Mouse (Mus musculus): ENCODE data around the gene Cdh4.

Gene Cdh4

DNA sequence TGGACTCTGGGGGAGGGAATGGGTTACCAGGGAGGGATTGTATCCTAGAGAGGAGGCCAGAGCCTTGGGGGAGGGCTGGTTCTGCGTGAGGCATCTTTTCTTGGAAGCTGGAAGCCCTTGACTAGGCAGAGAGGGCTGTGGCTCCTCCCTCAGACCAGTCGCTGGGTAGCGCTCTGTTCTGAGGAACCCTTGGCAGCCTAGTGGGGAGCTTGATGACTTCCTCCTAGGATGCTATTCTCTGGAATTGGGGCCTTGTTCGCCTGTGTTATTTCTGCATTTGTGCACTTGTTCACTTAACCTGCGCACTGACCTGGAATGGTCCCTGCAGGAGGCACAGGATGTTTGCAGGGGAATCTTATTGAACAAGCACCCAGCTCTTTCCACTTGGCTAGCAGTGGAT is 149.4 kb downstream of the Cdh4 start:
- DNase-seq (ENCODE audit: low spot score in 2 of 2), result no peak

DNA sequence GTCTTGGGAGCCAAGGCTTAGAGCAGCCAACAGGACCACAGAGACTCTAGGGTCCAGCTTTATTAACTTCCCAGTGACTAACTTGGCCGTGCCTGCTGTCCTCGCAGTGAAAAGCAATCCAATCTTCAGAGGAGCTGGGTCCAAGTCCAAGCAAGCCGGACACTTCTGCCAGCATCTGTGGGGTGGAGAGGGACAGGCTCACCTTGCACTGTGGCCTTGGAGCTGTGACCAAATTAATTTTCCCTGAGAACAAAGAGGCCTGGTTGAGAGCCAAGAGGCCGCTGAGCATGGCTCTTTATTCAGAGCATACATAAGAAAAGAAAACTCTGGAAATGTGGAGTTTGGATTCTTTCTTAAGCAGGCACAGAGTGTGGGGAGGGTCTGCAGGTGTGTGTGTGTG is 152.8 kb downstream of the Cdh4 start:
- no peak for DNase-seq (ENCODE audit: low spot score in 2 of 2)

DNA sequence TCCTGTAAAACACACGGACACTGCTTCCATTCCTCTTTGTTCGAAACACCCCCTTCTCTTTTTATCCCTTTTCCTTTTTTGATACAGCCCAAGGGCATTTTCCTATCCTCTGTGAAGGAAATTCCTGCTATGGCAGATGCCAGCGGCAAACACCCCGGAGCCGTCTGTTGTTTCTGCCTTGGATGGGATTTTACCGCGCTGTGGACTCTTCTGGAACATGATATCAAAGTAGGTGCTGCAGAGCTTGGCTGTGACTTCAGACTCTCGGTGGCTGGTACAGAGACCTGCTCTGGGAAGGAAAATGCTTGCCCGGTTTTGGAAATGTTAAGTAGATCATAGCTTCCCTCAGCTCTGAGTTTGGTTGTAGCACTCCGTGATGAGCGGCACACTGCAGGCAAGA is 156.7 kb downstream of the Cdh4 start:
- no peak for DNase-seq (ENCODE audit: low spot score in 2 of 2)

DNA sequence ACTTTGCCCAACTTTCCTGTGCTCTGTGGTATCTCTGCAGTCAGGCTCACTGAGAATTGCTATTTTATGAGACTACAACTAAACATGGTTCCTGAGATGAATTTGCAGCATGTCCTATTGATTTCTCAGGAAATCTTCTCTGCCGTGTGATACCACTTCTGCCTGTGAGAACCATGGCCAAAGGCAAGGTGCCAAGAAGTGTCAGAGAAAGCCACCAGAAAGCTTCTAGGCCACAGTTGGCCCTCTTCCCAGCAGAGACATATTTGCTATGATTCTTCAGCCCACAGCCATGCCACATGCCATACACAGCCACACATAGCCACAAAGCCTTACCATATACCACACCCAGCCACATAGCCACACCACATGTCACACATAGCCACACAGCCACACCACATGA is 157.7 kb downstream of the Cdh4 start:
- no peak for DNase-seq (ENCODE audit: low spot score in 2 of 2)

DNA sequence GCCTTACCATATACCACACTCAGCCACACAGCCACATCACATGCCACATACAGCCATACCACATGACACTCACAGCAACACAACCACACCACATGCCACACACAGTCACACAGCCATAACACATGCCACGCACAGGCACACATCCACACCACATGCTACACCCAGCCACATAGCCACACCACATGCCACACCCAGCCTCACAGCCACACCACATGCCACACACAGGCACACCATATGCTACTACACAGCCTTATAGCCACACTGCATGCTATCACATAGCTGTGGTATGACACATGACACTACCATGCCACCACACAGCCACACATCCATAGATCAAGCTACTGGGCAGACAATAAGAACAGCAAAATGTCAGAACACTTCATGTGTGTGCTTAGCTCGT is 158.1 kb downstream of the Cdh4 start:
- DNase-seq (ENCODE audit: low spot score in 2 of 2), result no peak

DNA sequence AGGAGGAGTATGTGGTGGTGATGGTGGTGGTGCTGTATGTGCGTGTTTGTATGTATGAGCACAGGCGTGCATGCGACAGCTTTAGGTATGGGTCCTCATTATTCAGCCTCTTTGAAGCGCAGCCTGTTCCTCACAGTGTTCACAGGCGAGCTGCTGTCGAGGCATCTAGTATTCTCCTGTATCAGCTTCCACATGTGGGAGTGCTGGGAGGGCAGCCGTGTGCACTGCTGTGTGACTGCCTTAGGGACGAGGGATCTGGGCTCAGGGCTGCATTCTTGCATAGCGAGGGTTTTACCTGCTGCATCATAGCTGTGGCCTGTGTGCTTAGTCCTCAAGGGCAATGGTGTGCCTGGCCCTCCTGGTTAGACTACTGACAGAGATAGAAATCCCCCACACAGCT is 158.9 kb downstream of the Cdh4 start:
- DNase-seq (ENCODE audit: low spot score in 2 of 2), result no peak

DNA sequence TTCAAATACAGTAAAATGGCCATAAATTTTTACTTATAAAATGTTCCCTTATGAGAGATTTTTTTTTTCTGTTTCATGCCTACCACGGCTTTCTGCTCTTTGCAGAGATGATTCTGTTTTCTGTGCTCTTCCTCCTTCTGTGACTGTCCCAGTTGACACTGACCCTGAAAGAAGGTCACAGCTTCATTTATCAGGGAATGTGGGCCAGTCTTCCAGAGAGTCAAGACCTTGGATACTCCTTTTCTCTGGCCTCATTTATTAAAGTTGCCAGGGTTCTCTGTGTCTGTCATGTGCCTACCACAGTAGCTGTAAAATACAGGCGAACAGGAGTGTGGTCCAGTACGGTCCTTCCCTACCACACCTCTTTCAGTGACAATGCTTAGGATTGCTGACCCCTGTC is 162.5 kb downstream of the Cdh4 start:
- no peak for DNase-seq (ENCODE audit: low spot score in 2 of 2)

DNA sequence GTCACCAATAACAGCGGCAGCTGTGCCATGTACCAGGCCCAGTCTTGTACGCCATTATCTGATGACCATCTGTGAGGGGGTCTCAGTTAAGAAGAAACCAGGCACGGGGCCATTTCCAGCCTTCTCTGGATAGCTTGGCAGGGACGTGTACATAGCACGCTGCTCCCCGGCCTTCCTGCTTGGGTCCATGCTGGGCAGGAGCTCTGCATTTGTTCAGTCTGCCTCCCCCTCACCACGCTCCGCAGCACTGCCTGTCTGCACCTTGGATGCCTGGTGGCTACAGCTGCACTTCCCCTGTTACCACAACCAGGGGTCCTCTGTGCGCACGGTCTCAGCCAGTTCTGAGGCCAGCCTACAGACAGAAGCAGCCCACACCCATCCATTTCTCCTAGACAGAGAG is 163.0 kb downstream of the Cdh4 start:
- DNase-seq (ENCODE audit: low spot score in 2 of 2), result no peak

DNA sequence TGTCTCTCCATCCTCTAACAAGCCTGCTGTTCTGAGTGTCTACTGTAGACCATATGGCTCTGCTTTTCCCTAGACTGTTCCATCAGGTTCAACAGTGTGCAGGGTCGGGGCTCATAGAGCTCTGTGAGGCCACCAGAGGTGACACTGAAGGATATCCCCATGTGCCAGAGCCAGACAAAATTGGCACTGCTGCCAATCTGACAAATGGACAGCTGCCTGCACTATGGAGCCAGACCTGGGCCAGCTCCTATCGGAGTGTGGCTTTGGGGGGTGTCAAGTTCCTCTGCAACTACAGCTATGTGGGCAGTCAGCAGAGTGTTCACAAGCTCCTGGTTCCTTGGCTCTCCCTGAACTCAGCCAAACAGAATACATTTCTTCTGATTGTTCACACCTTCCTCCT is 164.1 kb downstream of the Cdh4 start:
- no peak for DNase-seq (ENCODE audit: low spot score in 2 of 2)

DNA sequence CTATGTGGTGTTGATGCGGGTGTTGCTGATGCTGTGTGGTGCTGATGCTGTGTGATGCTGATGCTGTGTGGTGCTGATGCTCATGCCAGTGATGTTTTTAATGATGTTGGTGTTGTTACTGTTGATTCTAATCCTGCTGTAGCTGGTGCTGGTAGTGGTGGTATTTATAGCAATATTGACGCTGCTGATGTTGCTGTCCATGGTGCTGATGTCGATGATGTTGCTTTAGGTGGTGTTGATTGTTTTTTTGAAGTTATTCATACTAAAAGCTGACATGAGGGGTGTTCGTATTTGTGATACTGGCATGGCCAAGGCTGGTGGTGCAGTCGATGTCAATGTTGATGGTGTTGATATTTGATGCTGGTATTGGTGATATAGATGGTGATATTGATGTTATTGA is 173.7 kb downstream of the Cdh4 start:
- DNase-seq (ENCODE audit: low spot score in 2 of 2), result no peak

DNA sequence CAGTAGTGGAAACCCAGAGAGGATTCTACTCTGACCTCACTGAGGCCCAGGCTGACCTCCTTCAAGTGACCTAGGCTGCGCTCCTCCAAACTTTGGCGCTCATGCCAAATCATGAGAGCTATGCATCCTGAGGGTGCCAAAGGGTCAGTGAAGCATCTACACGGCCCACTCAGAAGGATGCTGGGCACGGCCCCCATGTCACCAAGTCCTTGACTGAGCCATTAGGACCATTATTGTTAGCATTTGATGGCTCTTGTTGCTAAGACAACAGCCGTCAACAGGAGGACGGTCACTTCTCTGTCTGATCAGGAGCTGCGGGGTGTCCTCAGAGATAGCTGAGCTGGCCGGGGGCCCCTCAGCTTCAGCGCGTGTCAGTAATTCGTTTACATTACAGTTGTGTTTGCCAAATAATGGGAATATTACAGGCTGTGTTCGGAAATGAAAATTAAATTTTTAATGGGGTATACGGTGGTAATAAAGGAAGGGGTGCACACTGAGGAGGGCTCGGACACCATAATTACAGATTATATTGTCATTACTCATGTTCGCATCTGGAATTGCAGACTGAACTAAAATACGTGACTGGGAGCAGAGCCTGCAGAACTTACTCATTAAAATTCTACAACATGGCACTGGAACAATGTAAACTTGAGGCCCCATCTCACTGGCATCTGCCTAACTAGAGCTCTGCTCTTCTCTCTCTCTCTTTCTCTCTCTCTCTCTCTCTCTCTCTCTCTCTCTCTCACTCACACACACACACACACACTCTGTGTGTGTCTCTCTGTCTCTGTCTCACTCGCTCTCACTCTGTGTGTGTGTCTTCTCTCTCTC is 181.6 kb downstream of the Cdh4 start:
- no peak for DNase-seq (ENCODE audit: low spot score in 2 of 2)

DNA sequence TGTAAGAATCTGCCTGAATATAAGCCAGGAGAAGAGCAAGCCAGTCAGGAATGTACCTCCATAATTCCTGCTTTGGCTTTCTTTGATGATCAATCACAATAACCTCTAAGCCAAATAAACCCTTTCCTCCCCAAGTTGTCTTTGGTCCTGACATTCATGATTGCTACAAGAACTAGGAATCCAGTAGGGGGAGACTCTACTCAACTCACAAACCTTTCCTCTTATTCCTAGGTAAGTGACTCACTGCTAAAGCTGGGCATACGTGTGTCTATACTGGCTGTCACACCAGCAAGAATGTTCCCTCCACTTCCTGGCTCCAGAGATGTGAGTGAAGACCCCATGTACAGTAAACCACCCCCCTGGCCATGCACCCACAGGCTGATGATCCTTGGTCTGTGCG is 185.3 kb downstream of the Cdh4 start:
- DNase-seq (ENCODE audit: low spot score in 2 of 2), result no peak

DNA sequence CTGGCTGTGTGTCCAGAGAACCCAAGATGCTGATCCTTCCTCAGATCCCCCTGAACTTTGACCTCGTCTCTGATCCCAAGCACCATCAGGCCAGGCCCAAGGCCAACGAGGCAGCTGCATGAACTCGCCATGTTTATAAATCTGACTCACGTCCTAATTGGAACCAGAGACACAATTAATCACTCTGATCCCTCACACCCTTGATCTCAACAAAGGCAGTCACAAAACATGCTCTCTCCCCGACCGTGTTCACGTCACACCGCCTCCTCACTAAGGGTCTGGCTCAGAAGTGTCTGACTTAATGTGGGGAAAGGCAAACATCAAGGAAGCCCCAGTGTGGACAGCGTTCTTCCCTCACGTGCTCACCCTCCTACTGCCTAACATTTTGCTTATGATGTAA is 188.5 kb downstream of the Cdh4 start:
- DNase-seq (ENCODE audit: low spot score in 2 of 2), result no peak

DNA sequence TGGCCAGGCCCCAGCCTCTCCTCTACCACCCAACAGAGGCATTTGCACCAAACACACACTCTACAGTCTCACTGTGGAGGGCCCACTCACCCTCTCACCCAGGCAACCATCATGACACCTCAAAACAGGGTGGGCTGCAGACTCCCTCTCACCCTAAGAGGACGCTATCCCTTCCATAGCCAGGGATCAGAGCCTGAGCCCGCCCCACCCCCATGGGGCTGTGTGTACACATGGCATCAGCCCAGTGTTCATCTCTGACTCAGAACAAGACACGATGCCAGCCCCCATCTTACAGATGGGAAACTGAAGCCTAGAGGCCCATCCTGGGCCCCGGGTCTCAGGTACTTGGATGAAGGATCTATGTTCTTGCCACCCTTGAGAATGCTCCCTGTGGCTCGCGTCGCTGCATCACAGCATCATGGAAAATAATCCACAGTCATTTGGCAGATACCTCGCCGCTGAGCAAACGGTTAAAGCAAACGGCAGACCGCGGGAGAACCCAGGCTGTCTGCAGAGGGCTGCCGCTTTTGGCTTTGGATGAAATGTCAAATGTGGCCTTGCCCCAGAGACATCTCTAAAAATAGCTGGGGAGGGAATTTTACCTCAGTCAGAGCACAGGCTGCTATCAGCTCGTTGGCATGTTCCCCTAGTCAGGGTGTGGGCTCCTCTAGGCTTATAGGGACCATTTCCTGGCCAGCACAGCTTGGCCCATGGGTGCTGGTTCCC is 198.5 kb downstream of the Cdh4 start:
- no peak for DNase-seq (ENCODE audit: low spot score in 2 of 2)

DNA sequence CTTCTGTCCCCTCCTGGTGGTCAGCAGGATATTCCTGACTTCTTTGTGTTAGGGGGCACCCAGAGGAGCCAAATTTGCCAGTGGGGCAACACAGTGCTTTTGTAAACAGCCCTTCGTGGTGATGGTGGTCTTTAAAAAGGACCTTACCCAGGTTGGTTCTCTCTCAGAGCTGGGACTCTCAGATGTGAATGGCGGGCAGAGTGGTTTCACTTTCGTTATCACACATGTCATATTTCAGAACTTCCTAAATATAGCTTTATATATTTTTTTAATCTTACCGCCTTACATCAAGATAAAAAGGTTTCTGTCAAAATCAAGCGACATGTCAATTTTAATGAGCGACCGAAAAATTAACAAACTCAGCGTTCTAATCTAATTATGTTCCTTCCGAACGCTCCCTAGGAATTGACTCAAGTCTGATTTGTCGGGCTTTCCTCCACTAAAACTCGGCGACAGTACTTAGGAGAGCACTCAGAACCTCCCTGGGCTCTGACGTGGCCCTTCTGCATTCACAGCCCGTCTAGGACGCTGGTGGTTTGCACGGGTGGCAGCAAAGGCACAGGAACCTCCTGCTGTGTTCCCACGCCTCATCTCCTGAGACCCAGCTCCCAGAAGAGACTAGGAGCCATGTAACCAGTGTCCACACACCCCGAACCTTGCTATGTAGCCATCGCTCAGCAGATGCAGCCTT is 206.5 kb downstream of the Cdh4 start:
- DNase-seq (ENCODE audit: low spot score in 2 of 2), result no peak

DNA sequence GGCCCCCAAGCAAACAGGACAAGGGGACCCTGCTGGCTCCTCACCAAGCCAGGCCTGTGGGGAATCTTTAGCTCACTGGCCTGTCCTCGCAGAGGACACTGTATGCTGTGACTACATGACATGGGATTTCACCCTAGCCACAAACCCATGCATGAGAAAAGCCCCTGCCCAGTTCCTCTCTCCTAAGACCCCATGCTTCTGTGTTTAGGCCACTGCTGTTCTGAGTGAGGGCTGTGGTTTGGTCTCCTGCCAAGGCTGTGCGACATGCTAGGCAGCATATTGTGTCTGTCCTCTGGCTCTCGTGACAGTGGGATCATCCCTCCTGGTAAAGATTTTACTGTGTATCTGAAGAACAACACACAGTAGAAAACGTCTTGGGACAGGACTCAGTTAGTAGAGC is 207.1 kb downstream of the Cdh4 start:
- DNase-seq (ENCODE audit: low spot score in 2 of 2), result no peak

DNA sequence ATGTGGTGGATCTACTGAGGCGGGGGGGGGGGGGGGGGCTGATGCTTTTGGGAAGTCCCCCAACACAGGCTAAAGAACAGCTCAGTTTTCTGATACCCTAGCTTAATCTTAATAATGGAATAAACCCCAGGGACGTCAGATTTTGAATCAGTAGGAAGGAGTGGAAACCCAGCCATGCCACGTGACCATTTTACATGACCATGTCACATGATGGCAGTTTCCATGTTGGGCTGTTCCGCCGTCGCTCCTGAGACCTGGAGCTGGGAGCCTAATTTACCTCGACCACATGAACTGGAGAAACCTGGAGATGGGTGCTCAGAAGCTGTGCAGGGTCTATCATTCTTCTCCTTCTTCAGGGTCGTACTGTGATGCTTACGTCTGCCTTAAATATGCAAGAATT is 207.9 kb downstream of the Cdh4 start:
- DNase-seq (ENCODE audit: low spot score in 2 of 2), result no peak

DNA sequence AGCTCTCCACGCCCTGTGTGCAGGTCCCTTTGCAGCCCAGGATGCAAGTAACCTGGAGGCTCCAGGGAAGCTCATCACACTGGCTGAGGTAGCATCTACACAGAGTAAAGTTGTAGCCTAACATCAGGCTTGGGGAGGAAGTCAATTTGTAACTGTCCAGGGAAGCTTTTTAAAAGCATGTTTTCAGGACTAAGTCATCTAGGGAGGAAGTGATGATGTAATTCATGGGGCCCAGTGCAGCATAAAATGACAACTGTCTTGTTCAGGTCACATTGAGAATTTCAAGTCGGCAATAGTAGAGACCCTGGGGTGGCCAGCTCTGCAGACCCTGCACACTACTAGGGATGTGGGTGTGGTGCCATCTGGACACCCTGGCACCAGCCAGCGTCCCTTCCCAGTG is 213.3 kb downstream of the Cdh4 start:
- DNase-seq (ENCODE audit: low spot score in 2 of 2), result no peak

DNA sequence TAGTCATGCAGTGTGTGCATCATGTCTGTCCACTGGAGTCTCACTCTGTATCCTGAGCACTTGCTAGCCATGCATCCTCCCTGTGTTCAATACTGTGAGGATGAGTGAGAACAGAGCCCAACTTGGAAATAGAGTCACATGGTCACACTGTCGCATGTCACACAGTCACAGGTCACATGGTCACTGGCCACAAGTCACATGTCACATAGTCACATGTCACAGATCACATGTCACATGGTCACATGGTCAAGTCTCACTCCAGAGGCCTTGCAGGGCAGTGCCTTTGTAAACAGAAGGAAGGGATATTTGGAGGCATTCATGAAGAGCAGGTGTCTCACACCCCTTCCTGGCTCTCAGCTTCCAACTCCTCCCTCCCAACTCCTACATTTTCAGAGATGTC is 217.0 kb downstream of the Cdh4 start:
- no peak for DNase-seq (ENCODE audit: low spot score in 2 of 2)

DNA sequence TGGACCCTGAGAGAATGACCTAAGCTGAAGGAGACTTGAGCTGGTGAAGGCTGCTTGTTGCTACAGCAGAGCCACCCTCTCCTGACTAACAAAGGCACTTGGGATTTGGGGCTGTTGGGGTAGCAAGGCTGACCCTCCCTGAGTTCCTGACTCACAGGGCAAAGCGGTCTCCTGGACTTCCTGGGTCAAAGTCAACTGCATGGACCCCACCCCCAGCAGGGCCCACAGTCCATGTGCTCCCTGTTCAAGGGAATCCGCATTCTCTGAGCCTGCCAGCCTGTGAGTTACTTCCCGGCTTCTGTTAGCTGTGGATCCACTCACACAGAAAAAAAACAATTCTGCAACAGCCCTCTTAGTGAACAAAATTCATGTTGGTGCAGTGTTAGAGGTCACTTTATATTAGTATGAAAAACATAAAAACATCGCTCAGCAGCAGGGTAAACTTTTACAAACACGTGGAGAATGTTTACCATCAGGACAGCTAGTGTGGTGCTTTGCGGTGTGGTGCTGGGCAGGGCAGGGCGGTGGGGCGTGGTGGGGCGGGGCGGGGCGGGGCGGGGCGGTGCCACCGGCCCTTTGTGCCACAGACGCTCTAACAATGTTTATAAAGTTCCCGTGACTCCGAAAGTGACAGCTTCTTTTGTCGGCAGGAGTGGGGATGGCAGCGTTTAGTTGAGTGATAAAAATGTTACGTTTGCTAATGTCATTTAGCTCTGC is 219.9 kb downstream of the Cdh4 start:
- no peak for DNase-seq (ENCODE audit: low spot score in 2 of 2)

DNA sequence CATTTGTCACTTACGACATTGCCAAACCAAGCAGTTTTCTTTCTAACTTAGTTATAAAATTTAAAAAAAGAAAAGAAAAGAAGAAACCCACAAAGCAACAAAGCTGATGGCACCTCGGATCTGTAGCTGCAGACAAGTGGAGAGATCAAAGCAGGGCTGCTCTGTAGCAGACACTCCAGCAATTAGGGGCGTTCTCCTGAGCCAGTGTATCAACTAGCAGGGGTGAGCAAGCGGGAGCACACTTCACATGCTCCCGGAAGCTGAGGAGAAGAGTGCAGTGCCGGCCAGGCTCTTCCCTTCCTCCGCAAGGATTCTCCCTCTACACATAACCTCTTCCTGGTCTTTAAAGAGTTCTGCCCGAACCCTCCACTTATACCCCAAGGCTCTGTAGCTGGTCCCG is 220.5 kb downstream of the Cdh4 start:
- DNase-seq (ENCODE audit: low spot score in 2 of 2), result no peak

DNA sequence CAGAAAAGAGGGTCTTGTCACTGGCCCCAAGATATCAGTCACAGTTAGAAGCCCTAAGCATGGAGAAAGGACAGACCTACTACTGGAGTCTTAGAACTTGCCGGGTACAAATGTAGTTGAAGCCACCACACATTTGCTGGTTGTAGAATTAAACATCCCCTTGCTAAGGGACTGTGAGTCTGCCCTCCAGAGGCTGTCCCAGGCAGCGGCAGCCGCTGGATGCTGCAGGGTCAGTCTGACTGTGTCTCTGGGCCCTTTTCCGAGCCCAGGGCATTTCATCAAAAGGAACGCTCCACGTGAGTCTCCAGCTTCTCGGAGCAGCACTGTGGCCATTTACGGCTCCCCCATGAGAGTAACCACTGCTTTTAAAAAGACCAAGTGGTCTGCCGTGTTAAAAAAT is 221.4 kb downstream of the Cdh4 start:
- DNase-seq (ENCODE audit: low spot score in 2 of 2), result no peak
